Mouse (Mus musculus) small intestine, adult 2 months (tissue): ENCODE data around the gene Olfr112. TPM values are rescaled to one million over a fixed set of nuclear protein-coding genes. Genes with fewer than 3 reads are reported as not detected.
"Not testable (repeated sequence)": the region's sequence is repeated elsewhere in the genome, so short reads cannot be mapped to it uniquely, and the experiment has no call there.

Experiments used
- H3K27ac ChIP-seq: fragments of 200-500 bp; 2 replicates; pipeline ENCODE4 v1.5.1; 2012; ENCODE audit warnings: low read depth, low read length, control low read depth, inconsistent platforms; ENCODE audit not compliant: insufficient read depth
- H3K27me3 ChIP-seq: fragments of 200-500 bp; 2 replicates; pipeline ENCODE4 v1.6.1; 2012; ENCODE audit warnings: mild to moderate bottlenecking, moderate library complexity, low read length, inconsistent platforms; ENCODE audit not compliant: control insufficient read depth, insufficient read depth
- H3K36me3 ChIP-seq: fragments of 200-500 bp; 2 replicates; pipeline ENCODE4 v1.6.1; 2012; ENCODE audit warnings: mild to moderate bottlenecking, low read length, control low read depth, inconsistent platforms; ENCODE audit not compliant: control insufficient read depth, insufficient read depth
- H3K4me1 ChIP-seq: fragments of 200-500 bp; 2 replicates; pipeline ENCODE4 v1.6.1; 2012; ENCODE audit warnings: low read length, inconsistent platforms, mixed read lengths; ENCODE audit not compliant: control insufficient read depth, insufficient read depth, insufficient read length
- H3K4me3 ChIP-seq: fragments of 200-500 bp; 2 replicates; pipeline ENCODE4 v1.5.1; 2012; ENCODE audit warnings: low read depth, mild to moderate bottlenecking, control low read depth, inconsistent platforms, low read length, moderate library complexity
- CTCF ChIP-seq: fragments of 200-500 bp; IDR thresholded peaks from 2 replicates; pipeline ENCODE4 v1.5.1; 2012; ENCODE audit warnings: low read depth, mild to moderate bottlenecking, control low read depth, inconsistent platforms, low read length, moderate library complexity, mixed read lengths; ENCODE audit not compliant: insufficient replicate concordance, insufficient read length; ENCODE audit errors: extremely low read depth
- POLR2A ChIP-seq: fragments of 200-500 bp; IDR thresholded peaks from 2 replicates; pipeline ENCODE4 v1.6.1; 2012; ENCODE audit warnings: low read depth, mild to moderate bottlenecking, control low read depth, inconsistent platforms, low read length, moderate library complexity
- WGBS: fragments of 180-500 bp; shearing (Covaris S2); methylation state at CpG from one replicate; pipeline ENCODE4 v1.1.7; 2018; 5-methylcytosine and 5-hydroxymethylcytosine counted together
- polyA plus RNA-seq: library from polyadenylated mRNA; depleted of rRNA; stranded (reverse); fragments of >200 nt; gene quantifications from 2 replicates; pipeline ENCODE4 v1.2.3, GENCODE M21; 2012; rRNA removed

Olfr112 gene
- not detected in 2 replicates for polyA plus RNA-seq

DNA sequence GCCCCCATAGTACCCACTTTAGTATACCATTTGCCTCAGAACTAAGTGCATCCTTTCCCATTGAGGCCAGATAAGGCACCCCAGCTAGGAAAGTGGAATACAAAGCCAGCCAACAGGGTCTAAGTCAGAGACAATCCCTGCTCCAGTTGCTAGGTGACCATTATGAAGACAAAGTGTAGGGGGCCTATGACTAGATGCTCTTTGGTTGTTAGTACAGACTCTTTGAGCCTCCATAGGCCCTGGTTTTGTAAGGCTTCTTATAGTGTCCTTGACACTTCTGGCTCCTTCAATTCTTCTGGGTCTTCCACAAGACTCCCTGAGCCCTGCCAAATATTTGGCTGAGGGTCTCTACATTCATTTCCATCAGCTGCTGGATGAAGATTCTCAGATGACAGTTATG is at the start of gene Olfr112:
Olfr112 (minus strand) TSS at position 101 of the 400 bp plus-strand sequence.
- Histone ChIP-seq H3K4me3 (no peak within 1 kb of the TSS), H3K27ac (no peak within 1 kb of the TSS), H3K36me3 (no peaks in the 10 kb centered on the region), H3K27me3 (no peaks in the 10 kb centered on the region), H3K4me1 (no peaks in the 10 kb centered on the region)
- TF ChIP-seq POLR2A, result no peak
- TF ChIP-seq CTCF, result no peak

DNA sequence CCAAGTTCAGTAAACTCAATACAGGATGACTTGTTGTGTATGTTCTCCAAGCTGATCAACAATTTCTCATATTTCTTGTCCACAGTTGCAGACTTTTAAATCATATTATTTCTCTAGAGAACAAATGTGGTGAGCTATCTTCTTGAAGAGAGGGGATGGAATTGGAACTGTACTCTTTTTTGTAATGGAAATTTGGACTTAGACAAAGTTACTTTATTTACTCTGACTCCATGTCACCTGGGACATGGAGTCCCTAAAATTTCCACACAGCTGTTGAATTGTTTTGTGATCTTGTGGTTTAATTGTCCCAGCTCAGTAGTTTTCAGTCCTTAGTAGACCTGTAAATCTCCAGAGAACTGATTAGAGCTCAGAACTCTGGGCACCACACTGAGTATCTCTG is 23.4 kb upstream of the Olfr112 start, which contains the start of gene Olfr114:
Olfr114 (minus strand) TSS at position 101 of the 400 bp plus-strand sequence.
- Histone ChIP-seq H3K4me1 (no peaks in the 10 kb centered on the region), H3K36me3 (no peaks in the 10 kb centered on the region), H3K27ac (no peak within 1 kb of the TSS), H3K27me3 (no peaks in the 10 kb centered on the region), H3K4me3 (no peak within 1 kb of the TSS)
- TF ChIP-seq CTCF, result no peak
- TF ChIP-seq POLR2A, result no peak

DNA sequence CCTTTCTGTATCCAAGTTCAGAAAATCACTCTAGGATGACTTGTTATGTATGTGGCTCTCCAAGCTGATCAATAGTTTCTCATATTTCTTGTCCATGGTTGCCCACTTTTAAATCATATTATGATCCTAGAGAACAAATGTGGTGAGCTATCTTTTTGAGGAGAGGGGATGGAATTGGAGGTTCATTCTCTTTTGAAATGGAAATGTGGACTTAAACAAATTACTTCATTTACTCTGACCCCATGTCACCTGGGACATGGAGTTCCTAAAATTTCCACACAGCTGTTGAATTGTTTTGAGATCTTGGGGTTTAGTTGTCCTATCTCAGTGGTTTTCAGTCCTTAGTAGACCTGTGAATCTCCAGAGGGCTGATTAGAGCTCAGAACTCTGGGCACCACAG is 8.3 kb upstream of the Olfr112 start, which contains the start of gene Olfr113:
Olfr113 (minus strand) TSS at position 101 of the 400 bp plus-strand sequence.
- TF ChIP-seq POLR2A, result no peak
- TF ChIP-seq CTCF, result no peak
- H3K4me3 ChIP-seq, result no peak within 1 kb of the TSS
- no peak within 1 kb of the TSS for H3K27ac ChIP-seq
- H3K4me1 ChIP-seq, result no peaks in the 10 kb centered on the region
- H3K36me3 ChIP-seq, result no peaks in the 10 kb centered on the region
- H3K27me3 ChIP-seq, result no peaks in the 10 kb centered on the region

DNA sequence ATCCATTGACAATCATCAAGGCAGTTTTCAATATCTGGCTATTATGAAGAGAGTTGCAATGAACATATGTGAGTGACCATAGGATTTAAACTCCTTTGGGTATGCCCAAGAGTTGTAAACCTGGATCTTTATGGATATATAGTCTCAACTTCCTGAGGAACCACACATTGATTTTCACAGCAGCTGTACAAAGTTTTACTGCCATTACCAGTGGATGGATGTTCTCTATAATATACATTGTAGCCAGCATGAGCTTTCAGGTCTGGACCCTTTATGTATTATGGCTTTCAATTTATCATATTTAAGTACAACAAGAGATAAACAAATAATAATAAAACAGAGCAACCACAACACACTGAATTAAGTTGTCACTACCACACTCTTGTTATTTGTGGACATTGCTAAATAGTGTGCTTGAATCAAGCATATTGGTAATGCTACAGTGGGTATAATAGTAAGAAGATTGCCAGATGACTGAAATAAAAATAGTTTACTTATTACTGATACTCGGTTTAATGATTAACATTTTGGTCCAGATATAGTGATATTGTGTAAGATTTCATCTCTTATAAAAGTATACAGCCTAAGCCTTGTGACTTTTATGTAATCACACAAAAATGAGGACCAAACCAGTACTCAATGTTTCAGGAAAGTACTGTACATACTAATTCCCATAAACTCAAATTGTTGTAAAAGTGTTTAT is 10.2 kb downstream of the Olfr112 start:
- Histone ChIP-seq H3K36me3 (no peaks in the 10 kb centered on the region), H3K4me3 (no peak overlapping the region), H3K27me3 (no peaks in the 10 kb centered on the region), H3K4me1 (no peaks in the 10 kb centered on the region), H3K27ac (no peak overlapping the region)
- WGBS, result 16% methylated on average over 1 of the region's 1 CpGs
- TF ChIP-seq CTCF (no peak), POLR2A (no peak)

DNA sequence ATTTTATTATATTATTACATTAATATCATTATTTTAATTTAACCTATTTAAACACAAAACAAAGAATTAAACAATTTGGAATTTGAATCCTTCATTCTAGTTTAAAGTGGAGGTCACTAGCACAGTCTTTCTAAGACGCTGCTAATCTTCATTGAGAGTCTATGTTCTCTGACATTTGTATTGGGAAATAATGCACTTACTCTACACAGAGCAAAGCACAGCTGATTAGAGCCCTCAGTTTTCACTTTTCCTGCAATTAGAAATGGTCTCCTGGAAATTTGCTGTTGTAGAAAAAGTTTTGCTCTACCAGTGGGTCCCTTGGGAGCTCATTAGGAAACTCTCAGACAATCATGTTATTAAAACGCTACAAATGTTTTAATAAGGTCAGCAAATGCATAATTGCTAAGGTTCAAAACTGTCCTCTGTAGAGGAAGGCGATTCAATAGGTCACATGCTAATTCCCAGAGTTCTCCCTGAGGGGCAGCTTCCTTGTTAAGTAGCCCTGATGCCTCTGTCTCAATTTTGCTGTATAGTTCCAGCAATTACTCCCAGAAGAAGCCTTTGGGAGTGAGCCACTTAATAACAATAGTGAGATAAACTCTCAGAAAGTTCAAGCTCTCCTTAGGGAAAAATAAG is 25.3 kb downstream of the Olfr112 start:
- H3K4me3 ChIP-seq, result no peak overlapping the region
- 58% methylated on average over 3 of the region's 3 CpGs for WGBS
- TF ChIP-seq CTCF (no peak), POLR2A (no peak)
- H3K27me3 ChIP-seq, result no peaks in the 10 kb centered on the region
- H3K36me3 ChIP-seq, result no peaks in the 10 kb centered on the region
- H3K27ac ChIP-seq, result no peak overlapping the region
- H3K4me1 ChIP-seq, result no peaks in the 10 kb centered on the region

DNA sequence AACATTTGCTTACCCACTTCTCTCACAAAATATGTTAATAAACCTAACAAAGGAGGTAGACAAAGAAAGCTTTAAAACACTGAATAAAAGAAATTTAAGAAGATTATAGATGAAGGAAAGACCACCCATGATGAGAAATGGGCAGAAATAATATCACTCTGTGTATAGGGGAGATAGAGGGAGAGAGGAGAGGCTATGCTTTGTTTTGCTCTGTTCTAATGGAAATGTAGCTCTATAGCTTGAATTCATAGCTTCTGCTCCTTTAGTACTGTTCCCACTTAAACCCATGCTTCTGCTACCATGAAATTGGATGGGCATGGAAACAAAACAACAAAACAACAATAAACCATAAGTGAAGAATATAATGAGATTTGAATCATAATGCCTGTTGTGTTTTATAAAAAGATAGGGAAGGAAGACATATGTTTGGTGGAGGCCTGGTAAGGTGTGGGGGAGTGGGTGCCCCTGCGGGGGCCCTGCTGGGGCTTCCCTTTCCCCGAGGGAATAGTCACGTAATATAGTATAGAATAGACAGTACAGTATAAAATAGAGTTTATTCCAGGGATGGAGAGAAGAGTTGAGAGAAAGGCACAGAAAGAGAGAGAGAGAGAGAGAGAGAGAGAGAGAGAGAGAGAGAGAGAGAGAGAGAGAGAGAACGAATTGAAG is 27.7 kb downstream of the Olfr112 start:
- TF ChIP-seq POLR2A (no peak), CTCF (no peak)

DNA sequence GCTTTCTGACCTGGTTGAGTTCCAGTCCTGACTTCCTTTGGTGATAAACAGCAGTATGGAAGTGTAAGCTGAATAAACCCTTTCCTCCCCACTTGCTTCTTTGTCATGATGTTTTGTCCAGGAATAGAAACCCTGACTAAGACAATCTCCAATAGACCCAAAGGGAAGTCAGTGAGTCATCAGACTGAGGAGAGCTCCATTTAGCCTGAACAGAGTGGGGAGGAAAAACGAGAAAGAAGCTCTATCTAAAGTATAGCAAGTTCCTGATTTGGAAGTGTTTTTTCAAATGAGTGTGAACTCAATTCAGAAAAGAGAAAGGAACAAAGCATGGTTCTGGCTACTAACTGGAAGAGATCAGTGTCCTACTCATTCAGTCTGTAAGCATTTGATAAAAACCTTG is 30.8 kb downstream of the Olfr112 start:
- H3K4me3 ChIP-seq, H3K27me3 ChIP-seq, H3K36me3 ChIP-seq, H3K4me1 ChIP-seq, H3K27ac ChIP-seq: not testable (repeated sequence)
- 49% methylated on average over 1 of the region's 1 CpGs for WGBS

More for the DNA sequence above, 27.7 kb downstream of the Olfr112 start:
- no peak overlapping the region for H3K4me3 ChIP-seq
- WGBS, result 82% methylated on average over 4 of the region's 4 CpGs
- H3K36me3 ChIP-seq, result no peaks in the 10 kb centered on the region
- no peak overlapping the region for H3K27ac ChIP-seq
- H3K27me3 ChIP-seq, result no peaks in the 10 kb centered on the region
- no peaks in the 10 kb centered on the region for H3K4me1 ChIP-seq
